Mouse (Mus musculus): ENCODE measurements around the gene Icmt.

Icmt gene

DNA sequence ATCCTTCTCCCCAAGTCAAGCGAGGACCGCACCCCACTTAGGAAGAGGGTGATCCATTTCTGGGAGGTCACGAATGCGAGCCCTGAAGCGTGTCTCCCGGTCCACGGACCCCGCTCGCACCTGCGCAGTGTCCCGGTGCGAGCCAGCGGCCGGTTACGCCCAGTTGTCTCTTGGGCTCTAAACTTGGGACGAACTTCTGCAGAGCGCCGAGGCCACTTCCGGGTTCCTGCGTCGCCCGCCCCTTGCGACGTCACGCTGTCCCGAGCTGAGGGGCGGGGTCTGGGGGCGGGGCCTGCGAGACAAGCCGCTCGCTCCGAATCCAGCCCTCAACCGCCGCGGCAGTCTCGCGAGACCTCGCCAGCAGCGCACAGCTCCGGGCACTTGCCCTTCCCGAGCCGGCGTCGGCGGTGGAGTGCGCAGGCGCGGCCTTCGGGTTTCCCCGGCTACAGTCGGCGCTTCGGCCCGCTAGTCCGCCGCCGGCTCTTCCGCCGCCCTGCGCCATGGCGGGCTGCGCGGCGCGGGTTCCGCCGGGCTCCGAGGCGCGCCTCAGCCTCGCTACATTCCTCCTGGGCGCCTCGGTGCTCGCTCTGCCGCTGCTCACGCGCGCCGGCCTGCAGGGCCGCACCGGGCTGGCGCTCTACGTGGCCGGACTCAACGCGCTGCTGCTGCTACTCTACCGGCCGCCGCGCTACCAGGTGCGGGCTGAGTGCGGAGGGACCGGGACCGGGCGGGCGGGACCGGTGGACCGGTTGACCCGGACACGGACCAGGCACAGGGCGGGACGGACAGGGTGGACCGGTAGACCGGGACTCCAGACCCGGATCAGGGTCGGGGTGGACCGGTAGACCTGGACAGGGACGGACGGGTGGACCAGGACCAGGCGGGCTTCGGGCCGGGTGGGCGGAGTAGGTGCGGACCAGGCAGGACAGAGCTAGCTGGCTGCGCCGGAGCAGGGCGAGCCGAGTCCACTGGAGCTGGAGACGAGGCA is at the start of gene Icmt:
Icmt (plus strand) TSS at position 354 of the 988 bp plus-strand sequence.
- DNase-seq = peak; percentile 99

DNA sequence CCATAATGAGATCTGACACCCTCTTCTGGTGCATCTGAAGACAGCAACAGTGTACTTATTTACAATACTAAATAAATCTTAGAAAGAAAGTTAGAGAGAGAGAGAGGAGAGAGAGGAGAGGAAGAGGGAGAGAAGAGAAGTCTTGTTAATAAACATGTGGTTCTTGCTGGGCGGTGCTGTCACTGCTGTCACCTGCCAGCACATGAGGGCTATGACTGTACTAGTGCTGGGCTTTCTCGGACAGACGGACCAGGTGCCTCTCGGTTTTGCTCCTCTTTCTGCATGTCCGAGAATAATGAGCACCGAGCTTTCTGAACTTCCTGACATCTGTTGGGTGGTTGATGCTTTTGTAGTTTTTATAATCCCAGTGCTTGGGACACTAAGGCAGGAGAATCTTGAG is 46.4 kb upstream of the Icmt start:
- no peak for DNase-seq

DNA sequence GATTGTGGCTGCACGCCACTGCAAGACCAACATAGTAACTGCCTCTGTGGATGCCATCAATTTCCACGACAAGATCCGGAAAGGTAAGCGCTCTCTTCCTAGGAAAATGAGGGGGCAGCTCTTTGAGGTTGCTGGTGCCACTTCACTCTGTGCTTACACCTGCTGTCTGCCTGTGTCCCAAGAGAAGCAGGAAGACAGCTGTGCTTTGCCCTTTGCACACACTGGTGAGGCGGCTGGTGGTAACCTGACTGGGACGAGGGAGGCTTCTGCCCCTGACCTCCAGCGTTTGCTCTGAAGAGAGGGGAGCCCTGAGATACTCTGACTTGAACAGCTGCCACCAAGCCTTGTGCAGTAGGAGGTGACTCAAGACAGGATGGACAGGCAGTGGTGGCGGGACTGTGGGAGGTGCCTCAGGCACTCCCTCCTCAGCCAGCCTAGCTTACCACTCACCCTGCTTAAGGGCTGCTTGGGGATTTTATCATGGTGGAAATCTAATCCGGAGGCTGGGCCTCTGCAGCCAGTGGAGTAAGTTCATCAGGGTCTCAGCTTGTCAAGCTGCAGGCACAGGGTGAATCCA is 43.8 kb upstream of the Icmt start:
- no peak for DNase-seq

DNA sequence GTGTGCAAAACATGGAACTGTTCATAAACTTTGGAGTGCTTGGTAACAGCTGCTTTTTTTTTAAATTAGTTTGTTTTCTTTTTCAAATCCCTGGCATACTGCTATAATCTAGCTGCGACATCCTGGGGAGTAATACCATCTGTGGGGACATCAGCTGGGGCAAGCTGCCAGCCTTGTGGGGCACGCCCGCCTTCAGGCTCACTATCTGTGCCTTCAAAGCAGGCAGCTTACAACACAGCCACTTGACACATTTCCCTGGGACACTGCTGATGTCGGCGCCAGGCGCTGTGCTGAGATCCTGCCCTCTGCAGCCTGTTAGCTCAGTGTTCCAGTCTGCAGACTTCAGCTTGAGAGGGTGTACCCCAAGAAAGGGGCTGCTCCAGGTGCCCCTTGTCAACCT is 40.0 kb upstream of the Icmt start:
- peak; percentile 85 for DNase-seq

DNA sequence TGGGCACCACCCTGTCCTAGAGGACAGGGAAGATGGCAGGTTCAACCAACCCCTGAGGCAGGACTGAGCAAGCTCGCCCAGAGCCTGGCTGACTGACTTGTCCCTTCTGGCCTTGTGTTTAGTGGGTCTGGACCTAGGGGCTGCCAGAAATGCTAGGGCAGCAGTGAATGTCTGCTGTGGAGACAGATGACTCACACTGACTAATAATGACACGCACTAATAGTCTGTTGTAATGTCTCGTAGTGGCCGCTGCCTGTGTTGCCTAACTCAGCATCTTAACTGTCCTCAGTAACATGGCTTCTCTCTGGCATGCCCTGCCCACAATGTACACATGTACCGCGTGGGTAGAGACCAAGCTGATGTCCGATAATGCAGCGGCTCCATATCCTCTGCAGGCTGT is 36.6 kb upstream of the Icmt start:
- DNase-seq = no peak

DNA sequence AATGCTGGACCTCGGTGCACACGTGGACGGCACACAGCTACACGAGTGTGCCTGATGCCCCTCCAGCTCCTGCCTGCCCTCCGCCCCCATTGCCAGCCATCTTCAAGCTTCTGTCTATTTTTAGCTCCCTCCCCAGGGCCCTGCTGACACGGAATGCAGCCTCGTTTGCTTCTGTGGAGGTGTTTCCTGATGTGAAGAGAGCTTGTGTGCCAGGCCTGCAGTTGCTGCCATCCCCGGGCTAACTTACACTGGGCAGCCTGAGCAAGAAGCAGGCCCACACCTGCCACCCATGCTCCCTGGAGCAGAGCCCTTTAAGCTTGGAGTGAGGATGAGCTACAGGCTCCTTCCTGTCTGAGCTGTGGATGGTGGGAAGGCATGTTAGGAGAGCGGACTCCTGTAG is 34.8 kb upstream of the Icmt start:
- DNase-seq = no peak

DNA sequence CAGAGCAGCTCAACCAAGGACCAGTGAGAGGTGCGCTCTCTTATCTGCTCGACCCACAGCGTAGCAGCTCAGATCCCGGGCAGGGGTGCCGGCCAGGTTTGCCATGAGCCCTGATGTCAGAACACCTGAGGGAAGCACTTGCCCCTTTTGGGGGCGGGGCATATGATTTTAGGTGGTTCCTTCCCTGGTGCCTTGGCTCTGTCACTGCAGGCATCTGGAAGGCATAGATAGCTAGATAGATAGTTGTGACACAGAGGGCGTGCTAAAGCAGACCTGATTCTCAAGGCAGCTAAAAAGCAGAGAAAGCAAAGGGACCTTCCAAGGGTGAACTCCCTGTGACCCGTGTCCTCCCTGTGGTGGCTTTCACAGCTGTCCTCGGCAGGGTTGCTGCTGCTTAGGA is 33.9 kb upstream of the Icmt start:
- DNase-seq = no peak

DNA sequence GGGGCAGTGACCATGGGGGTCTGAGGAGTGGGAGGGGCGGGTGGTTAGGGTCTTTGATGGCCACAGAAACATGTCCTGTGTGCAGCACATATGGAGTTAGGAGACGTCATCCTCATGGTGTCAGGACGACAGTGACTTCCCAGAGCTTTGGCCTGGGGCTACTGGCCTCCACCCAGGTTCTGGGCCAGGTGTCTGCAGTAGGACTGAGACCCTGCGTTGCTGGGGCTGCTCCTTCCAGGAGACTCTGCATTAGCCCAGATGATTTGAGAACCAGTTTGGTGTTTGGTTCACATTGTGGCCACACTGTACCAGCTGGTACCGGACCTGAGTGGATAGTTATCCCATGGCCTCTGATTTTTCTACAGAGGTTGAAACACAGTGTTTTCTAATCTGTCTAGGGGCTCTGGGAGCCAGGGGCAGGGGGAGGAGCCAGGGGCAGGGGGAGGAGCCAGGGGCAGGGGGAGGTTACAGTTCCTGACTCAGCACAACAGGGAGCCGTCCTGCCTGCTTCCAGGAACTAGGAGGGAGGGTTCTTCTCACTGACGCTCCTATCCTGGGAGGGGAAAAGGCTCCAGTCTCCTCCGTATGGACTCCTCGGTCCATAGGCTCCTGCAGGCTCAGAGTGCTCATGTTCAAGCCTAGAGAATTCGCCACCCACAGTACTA is 33.4 kb upstream of the Icmt start:
- DNase-seq = no peak

DNA sequence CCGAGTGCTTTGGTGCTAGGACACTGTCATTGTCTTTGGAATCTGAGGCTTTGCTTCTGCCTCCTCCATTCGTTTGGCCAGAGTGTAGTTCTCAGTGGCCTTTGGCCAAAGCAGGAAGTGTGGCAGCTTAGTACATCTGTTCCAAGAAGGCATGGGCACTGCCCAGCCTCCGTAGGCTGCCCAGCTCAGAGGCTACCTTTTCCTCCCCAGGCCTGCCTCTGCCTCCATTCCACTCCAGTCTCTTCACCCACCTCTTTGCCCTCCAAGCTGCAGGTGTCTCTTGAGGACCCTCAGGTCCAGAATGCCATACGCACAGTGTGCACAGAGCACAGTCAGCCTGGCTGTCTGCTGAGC is 32.9 kb upstream of the Icmt start:
- DNase-seq = no peak

DNA sequence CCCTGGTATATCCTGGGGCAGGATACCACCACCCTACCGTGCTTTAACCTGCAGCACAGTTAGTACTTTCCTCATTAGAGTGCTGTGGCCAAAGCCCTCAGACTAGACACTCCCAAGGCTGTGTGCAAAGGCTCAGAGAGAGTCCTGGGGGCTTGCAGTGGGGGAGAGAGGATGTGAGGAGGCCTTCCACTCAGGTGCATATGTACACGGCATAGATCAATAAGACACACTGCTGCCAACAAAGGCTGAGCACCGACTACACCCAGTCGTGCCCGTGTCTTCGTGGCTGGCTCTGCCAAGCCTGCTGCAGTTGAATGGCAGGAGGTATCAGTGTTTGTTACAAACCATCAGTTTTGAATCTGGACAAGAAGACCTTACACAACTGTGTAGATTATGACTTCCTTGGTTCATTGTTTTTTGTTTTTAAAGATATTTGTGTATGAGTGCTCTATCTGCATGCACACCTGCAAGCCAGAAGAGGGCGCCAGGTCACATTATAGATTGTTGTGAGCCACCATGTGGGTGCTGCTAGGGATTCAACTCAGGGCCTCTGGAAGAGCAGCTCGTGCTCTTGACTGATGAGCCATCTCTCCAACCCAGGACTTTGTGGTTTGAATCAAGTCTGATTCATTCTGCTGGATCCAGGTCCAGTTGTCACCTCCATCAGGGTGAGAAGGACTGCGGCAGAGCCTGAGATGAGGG is 32.0 kb upstream of the Icmt start:
- DNase-seq = no peak

DNA sequence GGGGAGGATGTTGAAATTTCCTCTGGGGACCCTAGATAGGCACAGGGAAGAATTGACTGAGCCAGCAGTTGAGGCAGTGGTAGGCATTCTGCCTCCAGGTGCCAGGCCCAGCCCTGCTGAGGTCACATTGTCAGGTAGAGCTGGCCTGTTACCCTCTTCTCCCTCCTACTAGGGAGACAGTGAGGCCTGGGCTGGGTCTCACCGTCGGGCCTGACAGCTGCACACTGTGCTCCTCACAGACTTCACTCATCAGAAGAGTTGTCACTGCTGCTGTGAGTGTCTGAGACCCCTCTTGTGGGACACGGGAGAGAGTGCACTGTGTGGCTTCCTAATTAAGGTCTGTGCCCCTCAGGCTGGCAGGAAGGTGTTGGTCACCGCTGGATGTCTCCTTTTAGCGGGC is 31.2 kb upstream of the Icmt start:
- DNase-seq = no peak

DNA sequence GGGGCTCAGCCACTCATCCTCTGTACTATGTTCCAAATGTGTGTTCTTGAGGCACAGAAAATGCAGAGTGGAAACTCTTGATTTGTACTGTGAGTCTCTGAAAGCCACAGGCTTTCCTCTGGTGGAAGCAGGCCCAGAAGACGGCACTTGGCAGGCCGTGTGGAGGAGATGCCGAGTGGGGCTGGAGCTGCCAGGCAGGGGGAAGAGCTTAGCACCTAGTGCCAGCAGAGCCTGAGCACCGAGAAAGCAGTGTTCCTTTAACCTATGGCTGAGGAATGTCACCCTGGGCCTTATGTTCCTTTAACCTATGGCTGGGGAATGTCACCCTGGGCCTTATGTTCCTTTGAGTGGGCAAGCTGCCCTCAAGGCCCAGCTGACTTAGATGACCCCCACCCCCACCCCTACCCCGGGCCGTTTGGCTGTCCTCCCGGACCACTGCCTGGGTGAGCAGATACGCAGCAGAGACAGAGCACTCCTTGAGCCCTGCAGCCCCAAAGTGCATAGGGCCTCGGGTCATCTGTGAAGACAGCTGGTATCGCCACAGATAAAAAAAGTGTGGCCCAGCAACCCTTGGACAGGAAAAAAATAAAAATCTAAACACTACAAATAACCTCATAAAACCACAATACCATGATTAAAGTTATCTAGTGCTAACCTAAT is 30.7 kb upstream of the Icmt start:
- peak; percentile 71 for DNase-seq

DNA sequence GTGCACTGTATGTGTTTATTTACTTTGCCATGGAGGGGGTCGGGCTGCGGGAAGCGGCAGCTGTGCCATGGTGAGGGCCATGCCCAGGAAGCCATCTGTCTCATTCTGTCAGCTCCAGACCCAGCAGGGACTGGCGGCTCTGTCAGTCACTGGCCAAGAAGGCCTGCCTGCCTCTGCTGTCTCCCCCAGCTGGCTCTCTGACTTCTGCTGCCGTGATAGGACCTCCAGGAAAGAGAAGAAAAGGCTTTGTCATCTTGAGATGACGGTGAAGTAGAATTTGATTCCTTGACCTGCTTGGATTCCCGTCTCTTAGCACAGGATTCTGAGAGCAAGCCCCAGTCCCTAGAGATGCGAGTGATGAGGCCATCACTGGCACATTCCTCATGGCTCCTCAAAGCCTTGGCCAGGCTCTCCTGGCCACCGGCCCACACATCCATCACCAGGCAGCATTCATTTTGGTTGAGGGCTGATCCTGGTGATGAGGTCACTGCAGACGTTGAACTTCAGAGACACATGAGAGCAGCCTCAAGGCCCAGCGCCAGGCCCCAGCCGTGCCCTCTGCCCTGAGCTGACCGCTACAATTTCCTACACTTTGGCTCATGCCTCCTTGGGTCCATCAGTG is 29.2 kb upstream of the Icmt start:
- no peak for DNase-seq

DNA sequence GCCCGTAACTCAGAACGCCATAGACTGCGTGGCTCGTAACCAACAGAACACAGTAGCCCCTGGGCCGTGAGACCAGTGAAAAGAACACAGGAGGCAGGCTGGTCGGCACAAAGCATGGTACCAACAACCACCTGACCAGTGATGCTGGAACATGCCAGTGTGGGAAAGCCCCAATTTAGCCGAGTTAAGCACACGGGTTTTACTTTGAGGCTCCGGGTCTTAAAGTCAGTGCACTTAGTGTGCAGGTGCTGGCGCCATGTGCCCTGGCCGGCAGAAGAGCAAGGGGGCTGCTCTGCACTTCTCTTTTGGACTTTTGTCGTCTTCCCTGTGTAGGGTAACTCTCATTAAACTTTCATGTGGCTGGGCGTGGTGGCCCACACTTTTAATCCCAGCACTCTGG is 27.1 kb upstream of the Icmt start:
- DNase-seq = no peak

DNA sequence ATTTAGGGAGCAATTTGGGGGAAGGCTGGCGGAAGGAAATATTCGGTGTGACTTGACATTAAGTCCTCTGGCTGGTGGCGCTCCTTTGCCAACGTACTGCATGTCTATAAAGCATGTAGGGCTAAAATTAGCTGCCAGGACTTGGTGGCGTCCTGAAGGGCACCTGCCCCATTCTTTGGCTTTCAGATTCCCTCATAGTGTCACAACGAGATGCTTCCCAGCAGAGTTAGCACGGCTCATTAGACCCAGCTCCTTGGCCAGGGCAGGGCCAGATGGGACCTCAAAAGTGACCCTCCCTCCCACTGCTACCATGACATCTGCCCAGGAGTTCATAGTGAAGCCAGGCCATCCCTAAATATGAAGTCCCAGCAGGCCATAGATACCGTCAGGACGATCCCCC is 26.4 kb upstream of the Icmt start:
- DNase-seq = no peak

DNA sequence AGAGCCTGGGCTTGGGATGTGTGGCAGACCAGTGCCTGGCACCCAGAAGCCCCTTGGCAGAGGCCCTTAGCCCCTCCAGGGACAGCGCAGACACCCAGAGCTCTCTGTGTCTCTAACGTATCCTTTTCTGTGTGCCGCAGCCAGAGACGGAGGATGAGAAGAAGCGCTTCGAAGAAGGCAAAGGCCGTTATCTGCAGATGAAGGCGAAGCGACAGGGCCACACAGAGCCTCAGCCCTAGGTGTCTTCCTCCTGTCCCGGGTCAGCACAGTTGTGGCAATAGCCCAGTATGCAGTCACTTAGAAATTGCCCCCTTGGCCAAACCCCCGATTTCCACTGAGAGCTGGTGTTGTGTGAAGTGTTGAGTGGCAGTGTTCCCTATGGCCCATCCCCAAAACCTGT is 25.7 kb upstream of the Icmt start:
- no peak for DNase-seq

DNA sequence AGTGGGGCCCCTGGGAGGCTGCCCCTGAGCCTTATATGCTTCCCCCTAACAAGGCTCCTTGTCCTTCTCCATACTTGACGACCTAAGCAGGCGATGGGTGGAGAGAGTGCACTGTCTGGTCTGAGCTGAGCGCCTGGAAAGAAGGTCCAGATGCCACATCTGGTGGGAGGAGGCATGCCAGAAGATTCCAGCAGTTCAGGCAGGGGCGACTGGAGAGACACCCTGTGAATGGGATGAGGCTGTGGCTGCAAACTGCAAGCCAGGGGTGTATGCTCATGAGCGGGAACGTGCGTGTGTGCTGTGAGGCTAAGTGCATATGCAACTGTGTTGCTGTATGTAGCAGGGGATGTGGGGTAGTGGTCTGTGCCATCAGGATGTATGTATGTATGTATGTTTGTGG is 25.0 kb upstream of the Icmt start:
- no peak for DNase-seq

DNA sequence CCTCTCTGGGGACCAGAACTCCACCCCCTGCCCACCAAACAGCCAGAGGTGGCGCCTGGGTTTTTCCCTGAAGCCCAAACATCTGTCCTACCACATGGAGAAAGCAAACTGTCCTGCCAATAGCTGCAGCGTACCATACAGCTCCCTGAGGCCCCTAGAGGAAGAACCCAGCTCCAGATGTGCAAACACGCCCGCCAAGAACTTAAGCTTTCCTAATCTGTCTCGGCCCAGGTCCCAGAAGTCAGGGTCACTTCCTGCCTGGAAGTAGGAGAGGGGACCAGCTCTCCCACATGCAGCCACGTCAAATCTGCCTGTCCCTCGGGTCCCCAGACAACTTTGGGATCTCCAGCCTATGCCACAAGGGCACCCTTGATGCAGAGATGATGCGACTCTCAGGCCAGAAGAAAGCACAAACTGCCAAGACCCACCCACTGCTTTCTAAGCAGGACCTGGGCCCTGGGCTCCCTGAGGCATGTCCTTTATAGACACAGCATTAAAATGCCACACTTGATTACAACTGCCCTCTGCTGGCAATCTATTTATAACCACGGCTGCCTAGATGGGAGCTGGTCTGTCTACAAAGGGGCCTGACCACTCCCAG is 24.5 kb upstream of the Icmt start:
- no peak for DNase-seq

DNA sequence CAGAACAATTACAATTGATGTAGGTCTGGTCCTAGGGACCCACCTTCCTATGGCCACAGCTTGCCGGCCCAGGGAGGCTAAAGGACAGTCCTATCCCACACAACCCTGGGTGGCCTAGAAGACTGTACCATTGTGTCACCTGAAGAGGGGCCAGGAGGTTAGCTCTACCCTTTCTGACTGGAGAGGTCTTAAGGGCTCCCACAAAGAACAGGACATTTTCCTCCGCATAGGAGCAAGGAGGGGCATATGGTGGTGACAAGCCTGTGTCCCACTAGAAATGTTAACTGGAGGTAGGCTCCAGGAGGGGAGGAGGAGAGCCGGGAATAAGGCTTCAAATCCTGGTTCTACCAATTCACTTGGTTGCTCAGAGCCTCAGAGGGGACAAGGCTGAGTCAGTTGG is 23.8 kb upstream of the Icmt start:
- DNase-seq = no peak

DNA sequence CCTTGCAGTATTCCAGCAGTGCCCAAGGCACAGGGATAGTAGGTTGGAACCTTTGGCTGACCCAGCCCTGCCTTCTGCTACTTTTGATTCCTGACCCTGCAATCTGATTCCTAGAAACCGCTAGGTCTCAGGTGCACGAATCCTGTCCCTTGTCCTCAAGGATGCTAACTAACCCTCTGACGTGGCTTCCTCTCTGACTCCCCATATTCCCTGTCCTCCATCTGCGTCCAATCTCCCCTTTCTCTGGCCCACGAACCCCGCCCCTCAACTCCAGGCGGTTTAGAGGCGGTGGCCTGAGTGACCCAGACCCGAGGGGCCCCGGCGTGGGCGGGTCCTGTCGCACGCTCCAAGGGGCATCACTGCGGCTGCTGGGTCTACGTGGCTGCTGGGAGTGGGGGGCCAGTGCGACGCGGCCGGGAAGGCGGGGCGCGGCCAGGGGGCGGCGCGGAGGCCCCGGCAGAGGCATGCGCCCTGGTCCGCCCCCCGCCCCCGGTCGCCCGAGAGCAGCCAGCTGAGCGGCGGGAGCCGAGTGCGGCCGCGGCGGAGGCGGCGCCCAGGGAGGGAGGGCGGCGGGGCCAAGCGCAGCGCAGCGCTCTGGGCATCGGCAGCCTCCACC is 23.3 kb upstream of the Icmt start, which contains the start of gene Gpr153:
Gpr153 (plus strand) TSS at position 612 of the 616 bp plus-strand sequence.
- peak; percentile 63 for DNase-seq

DNA sequence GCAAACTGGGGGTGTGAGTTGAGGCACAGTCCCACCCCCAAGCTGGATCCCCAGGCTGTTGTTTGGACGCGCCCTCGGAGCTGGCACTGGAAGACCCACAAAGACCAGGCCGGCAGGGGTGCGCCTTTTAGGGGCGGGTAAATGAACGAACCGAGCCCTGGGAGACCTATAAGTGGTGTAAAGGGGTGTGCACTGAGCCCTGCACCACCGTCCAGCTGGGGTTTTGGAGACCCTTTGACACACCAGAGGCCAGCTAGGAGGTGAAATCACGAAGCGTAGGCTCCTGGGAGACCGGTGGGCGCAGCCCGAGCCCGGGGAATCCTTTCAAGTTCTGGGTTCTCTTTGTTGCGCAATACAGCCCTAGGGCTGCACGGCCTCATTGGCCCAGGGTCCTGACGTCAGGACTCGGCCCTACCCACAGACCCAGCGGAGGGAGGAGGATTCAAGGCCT is 22.3 kb upstream of the Icmt start:
- DNase-seq = no peak

All from right cerebral cortex, adult 18-20 months (tissue).